Mouse (Mus musculus): ENCODE data around the gene Plac8. TPM values are rescaled to one million over a fixed set of nuclear protein-coding genes. Genes with fewer than 3 reads are reported as not detected.

Plac8 gene
- total and polyA plus RNA-seq, 3 experiments: 1.5 to 8.0 (median 3.1) TPM

- WGBS: 64% methylated on average over 13 of the region's 13 CpGs
- H3K79me2 ChIP-seq (replicated peaks; ENCODE audit: control insufficient read depth, insufficient read depth, low read length): no peaks in the 10 kb centered on the region
- H3K27me3 ChIP-seq (ENCODE audit: control insufficient read depth, insufficient read depth, low read length): no peaks in the 10 kb centered on the region
- no peak overlapping the region for H3K27ac ChIP-seq
- peaks cover 2% of the 10 kb centered on the region for H3K4me1 ChIP-seq (ENCODE audit: control insufficient read depth, insufficient read depth, low read length)
- no peak for DNase-seq
- intact Hi-C loops (cut with DNase I): no loop called here
- no peak overlapping the region for H3K9ac ChIP-seq (ENCODE audit: low read depth, low read length)
- H3K4me3 ChIP-seq: no peak overlapping the region
- no peaks in the 10 kb centered on the region for H3K36me3 ChIP-seq (ENCODE audit: control insufficient read depth, insufficient read depth, low read length)
- TF ChIP-seq EP300 (IDR thresholded peaks at IDR 0.05; ENCODE audit: insufficient read depth, low read depth, low read length) (no peak), POLR2A (IDR thresholded peaks at IDR 0.05; ENCODE audit: insufficient read depth, low read depth, low read length) (no peak), CTCF (IDR thresholded peaks at IDR 0.05) (no peak)
Measured at GRCm38 (mm10) chr5:100567258-100568032, 4.6 kb downstream of the Plac8 start.

- TF ChIP-seq POLR2A (IDR thresholded peaks at IDR 0.05; ENCODE audit: insufficient read depth, low read depth, low read length) (no peak), CTCF (IDR thresholded peaks at IDR 0.05) (no peak), EP300 (IDR thresholded peaks at IDR 0.05; ENCODE audit: insufficient read depth, low read depth, low read length) (no peak)
- intact Hi-C loops (cut with DNase I): no loop called here
- 59% methylated on average over 2 of the region's 2 CpGs for WGBS
Measured at GRCm38 (mm10) chr5:100566798-100567197, 5.2 kb downstream of the Plac8 start.

DNA sequence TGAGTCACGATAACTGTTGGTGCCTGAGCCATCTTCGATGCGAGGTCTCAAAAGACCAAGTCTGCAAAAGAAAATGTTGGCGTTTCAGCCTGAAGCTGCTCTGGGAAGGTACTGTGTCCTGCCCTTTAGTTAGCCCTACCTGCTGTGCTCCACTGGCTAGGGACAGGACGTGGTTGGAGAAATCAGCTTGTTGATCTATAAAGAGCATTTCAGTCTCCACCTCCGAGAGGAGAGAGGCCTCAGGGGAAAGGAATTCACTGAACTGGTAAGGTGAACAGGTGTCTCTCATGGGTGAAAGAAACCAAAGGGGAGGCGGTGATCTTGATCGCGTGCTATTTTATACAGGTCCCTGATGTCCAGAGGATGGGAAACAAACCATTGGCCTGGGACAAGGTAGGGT is 9.3 kb downstream of the Plac8 start:
- no peak for TF ChIP-seq POLR2A (IDR thresholded peaks at IDR 0.05; ENCODE audit: insufficient read depth, low read depth, low read length)
- no peak for TF ChIP-seq EP300 (IDR thresholded peaks at IDR 0.05; ENCODE audit: insufficient read depth, low read depth, low read length)
- Histone ChIP-seq H3K27me3 (ENCODE audit: control insufficient read depth, insufficient read depth, low read length) (no peaks in the 10 kb centered on the region), H3K36me3 (ENCODE audit: control insufficient read depth, insufficient read depth, low read length) (no peaks in the 10 kb centered on the region), H3K4me3 (no peak overlapping the region), H3K27ac (no peak overlapping the region), H3K4me1 (ENCODE audit: control insufficient read depth, insufficient read depth, low read length) (peaks cover 2% of the 10 kb centered on the region), H3K79me2 (replicated peaks; ENCODE audit: control insufficient read depth, insufficient read depth, low read length) (no peaks in the 10 kb centered on the region), H3K9ac (ENCODE audit: low read depth, low read length) (no peak overlapping the region)
- DNase-seq: no peak
- WGBS: 85% methylated on average over 9 of the region's 9 CpGs
- intact Hi-C loops (cut with DNase I): no loop called here

More at GRCm38 (mm10) chr5:100566798-100567197, 5.2 kb downstream of the Plac8 start:
- no peaks in the 10 kb centered on the region for H3K27me3 ChIP-seq (ENCODE audit: control insufficient read depth, insufficient read depth, low read length)
- no peaks in the 10 kb centered on the region for H3K36me3 ChIP-seq (ENCODE audit: control insufficient read depth, insufficient read depth, low read length)
- DNase-seq: no peak
- no peak overlapping the region for H3K4me3 ChIP-seq
- H3K4me1 ChIP-seq (ENCODE audit: control insufficient read depth, insufficient read depth, low read length): peaks cover 2% of the 10 kb centered on the region
- no peak overlapping the region for H3K27ac ChIP-seq
- H3K9ac ChIP-seq (ENCODE audit: low read depth, low read length): no peak overlapping the region
- H3K79me2 ChIP-seq (replicated peaks; ENCODE audit: control insufficient read depth, insufficient read depth, low read length): no peaks in the 10 kb centered on the region

DNA sequence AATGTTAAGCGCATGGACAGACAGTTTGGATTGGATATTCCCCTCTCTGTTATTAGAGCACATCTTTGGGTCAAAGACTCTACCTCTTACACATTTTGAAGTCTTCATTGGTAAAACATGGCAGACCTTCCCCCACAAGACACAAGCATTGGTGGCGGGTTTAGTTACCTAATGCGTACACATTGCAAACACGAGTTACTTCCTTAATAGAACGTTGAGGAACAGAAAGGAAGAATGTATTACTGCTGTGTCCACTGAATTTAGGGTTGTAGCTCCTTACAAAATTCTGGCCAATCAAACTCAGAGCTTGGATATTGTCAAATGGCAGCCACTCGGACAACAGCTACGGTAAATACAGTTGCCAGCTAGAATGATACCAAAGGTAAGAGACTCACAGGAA is 12.7 kb downstream of the Plac8 start:
- DNase-seq: no peak
- WGBS: 94% methylated on average over 7 of the region's 7 CpGs
- no peak overlapping the region for H3K27ac ChIP-seq
- H3K9ac ChIP-seq (ENCODE audit: low read depth, low read length): no peak overlapping the region
- intact Hi-C loops (cut with DNase I): no loop called here
- TF ChIP-seq POLR2A (IDR thresholded peaks at IDR 0.05; ENCODE audit: insufficient read depth, low read depth, low read length) (no peak), EP300 (IDR thresholded peaks at IDR 0.05; ENCODE audit: insufficient read depth, low read depth, low read length) (no peak), CTCF (IDR thresholded peaks at IDR 0.05) (no peak)
- no peaks in the 10 kb centered on the region for H3K36me3 ChIP-seq (ENCODE audit: control insufficient read depth, insufficient read depth, low read length)
- H3K4me1 ChIP-seq (ENCODE audit: control insufficient read depth, insufficient read depth, low read length): no peaks in the 10 kb centered on the region
- H3K27me3 ChIP-seq (ENCODE audit: control insufficient read depth, insufficient read depth, low read length): no peaks in the 10 kb centered on the region
- no peak overlapping the region for H3K4me3 ChIP-seq
- no peaks in the 10 kb centered on the region for H3K79me2 ChIP-seq (replicated peaks; ENCODE audit: control insufficient read depth, insufficient read depth, low read length)

- Histone ChIP-seq H3K4me1 (ENCODE audit: control insufficient read depth, insufficient read depth, low read length) (no peaks in the 10 kb centered on the region), H3K9ac (ENCODE audit: low read depth, low read length) (no peak overlapping the region), H3K27me3 (ENCODE audit: control insufficient read depth, insufficient read depth, low read length) (no peaks in the 10 kb centered on the region), H3K4me3 (no peak overlapping the region), H3K27ac (no peak overlapping the region), H3K36me3 (ENCODE audit: control insufficient read depth, insufficient read depth, low read length) (no peaks in the 10 kb centered on the region), H3K79me2 (replicated peaks; ENCODE audit: control insufficient read depth, insufficient read depth, low read length) (no peaks in the 10 kb centered on the region)
- intact Hi-C loops (cut with DNase I): no loop called here
- WGBS: 80% methylated on average over 3 of the region's 3 CpGs
- no peak for DNase-seq
- TF ChIP-seq CTCF (IDR thresholded peaks at IDR 0.05) (peak; percentile 38), EP300 (IDR thresholded peaks at IDR 0.05; ENCODE audit: insufficient read depth, low read depth, low read length) (no peak), POLR2A (IDR thresholded peaks at IDR 0.05; ENCODE audit: insufficient read depth, low read depth, low read length) (no peak)
Measured at GRCm38 (mm10) chr5:100558783-100559182, 13.3 kb downstream of the Plac8 start.

DNA sequence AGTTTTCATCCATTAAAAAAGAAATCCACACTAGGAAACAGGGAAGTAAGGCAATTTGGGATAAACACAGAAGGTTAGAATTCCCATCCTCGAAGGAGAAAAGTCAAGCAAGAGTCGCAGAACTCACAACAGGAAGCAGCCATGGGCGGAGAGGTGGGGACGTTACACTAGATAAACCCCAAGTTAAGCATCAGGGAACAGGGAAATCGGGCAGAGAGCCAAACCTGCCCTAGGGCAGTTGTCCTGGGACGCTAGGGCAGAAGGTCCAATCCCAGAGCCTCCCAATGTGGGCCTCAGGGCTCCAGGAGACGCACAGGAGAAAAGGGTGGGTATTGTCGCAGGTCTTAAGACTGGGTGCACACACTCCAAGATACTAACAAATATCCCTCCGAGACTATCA is 14.5 kb downstream of the Plac8 start:
- TF ChIP-seq POLR2A (IDR thresholded peaks at IDR 0.05; ENCODE audit: insufficient read depth, low read depth, low read length) (no peak), CTCF (IDR thresholded peaks at IDR 0.05) (no peak), EP300 (IDR thresholded peaks at IDR 0.05; ENCODE audit: insufficient read depth, low read depth, low read length) (no peak)
- Histone ChIP-seq H3K27ac (no peak overlapping the region), H3K27me3 (ENCODE audit: control insufficient read depth, insufficient read depth, low read length) (no peaks in the 10 kb centered on the region), H3K79me2 (replicated peaks; ENCODE audit: control insufficient read depth, insufficient read depth, low read length) (no peaks in the 10 kb centered on the region), H3K4me1 (ENCODE audit: control insufficient read depth, insufficient read depth, low read length) (no peaks in the 10 kb centered on the region), H3K9ac (ENCODE audit: low read depth, low read length) (no peak overlapping the region), H3K4me3 (no peak overlapping the region), H3K36me3 (ENCODE audit: control insufficient read depth, insufficient read depth, low read length) (no peaks in the 10 kb centered on the region)
- no peak for DNase-seq
- WGBS: 41% methylated on average over 9 of the region's 9 CpGs
- intact Hi-C loops (cut with DNase I): no loop called here

All from heart, adult 2 months (tissue).